Mouse (Mus musculus) stomach, postnatal 0 days (tissue): ENCODE results near the gene 1700067P10Rik. TPM values are rescaled to one million over a fixed set of nuclear protein-coding genes. Genes with fewer than 3 reads are reported as not detected.

Experiments used
- ATAC-seq: fragments of 200-750 bp; cut with Nextera tagmentation; 2 replicates; pipeline ENCODE4 v1.8.0; 2017; ENCODE audit not compliant: low FRiP score, low TSS enrichment
- DNase-seq: peaks from one replicate; pipeline ENCODE4 v3.0.0-alpha.2; 2016; ENCODE audit warnings: low spot score
- H3K27ac ChIP-seq: fragments of 300-500 bp; sonication (generic); replicated peaks from 2 replicates; pipeline ENCODE4 v1.5.1; 2014; ENCODE audit warnings: mild to moderate bottlenecking, control low read depth
- H3K27me3 ChIP-seq: fragments of 300-500 bp; sonication (generic); 2 replicates; pipeline ENCODE4 v1.6.1; 2014; ENCODE audit warnings: low read length; ENCODE audit not compliant: control insufficient read depth, insufficient read depth
- H3K36me3 ChIP-seq: fragments of 300-500 bp; sonication (generic); 2 replicates; pipeline ENCODE4 v1.6.1; 2014; ENCODE audit warnings: low read length, mixed read lengths; ENCODE audit not compliant: control insufficient read depth, insufficient read depth
- H3K4me1 ChIP-seq: fragments of 300-500 bp; sonication (generic); replicated peaks from 2 replicates; pipeline ENCODE4 v1.6.1; 2014; ENCODE audit warnings: antibody characterized with exemption; ENCODE audit not compliant: control insufficient read depth, insufficient read depth
- H3K4me2 ChIP-seq: fragments of 300-500 bp; sonication (generic); replicated peaks from 2 replicates; pipeline ENCODE4 v1.6.1; 2014; ENCODE audit warnings: low read depth, mild to moderate bottlenecking, control low read depth, moderate library complexity
- H3K4me3 ChIP-seq: fragments of 300-500 bp; sonication (generic); 2 replicates; pipeline ENCODE4 v1.5.1; 2014; ENCODE audit warnings: low read depth, low read length, control low read depth
- H3K9ac ChIP-seq: fragments of 300-500 bp; sonication (generic); 2 replicates; pipeline ENCODE4 v1.6.1; 2014; ENCODE audit warnings: mild to moderate bottlenecking, low read length, control low read depth, mixed read lengths
- H3K9me3 ChIP-seq: fragments of 300-500 bp; sonication (generic); 2 replicates; pipeline ENCODE4 v1.6.1; 2016; ENCODE audit warnings: low read length; ENCODE audit not compliant: control insufficient read depth
- CTCF ChIP-seq: IDR thresholded peaks from 2 replicates; pipeline ENCODE4 v1.5.1; 2016; ENCODE audit warnings: antibody characterized with exemption, low read depth, mild to moderate bottlenecking, moderate library complexity
- EP300 ChIP-seq: optimal IDR thresholded peaks from 2 replicates; pipeline ENCODE3; 2016; ENCODE audit warnings: antibody characterized with exemption
- WGBS: fragments of 180-500 bp; shearing (Covaris S2); extraction: QIAGEN DNeasy Blood & Tissue Kit; methylation state at CpG from one replicate; pipeline ENCODE4 v1.1.7; 2014; 5-methylcytosine and 5-hydroxymethylcytosine counted together
- polyA plus RNA-seq: library from polyadenylated mRNA; unstranded; fragments of >200 nt; fragmentation: Nextera tagmentation; extraction: Ambion mirVana; gene quantifications from 2 replicates; pipeline ENCODE4 v1.2.1, GENCODE M21; 2015

1700067P10Rik gene
- polyA plus RNA-seq, 1 experiment from 2014 or later = not detected

DNA sequence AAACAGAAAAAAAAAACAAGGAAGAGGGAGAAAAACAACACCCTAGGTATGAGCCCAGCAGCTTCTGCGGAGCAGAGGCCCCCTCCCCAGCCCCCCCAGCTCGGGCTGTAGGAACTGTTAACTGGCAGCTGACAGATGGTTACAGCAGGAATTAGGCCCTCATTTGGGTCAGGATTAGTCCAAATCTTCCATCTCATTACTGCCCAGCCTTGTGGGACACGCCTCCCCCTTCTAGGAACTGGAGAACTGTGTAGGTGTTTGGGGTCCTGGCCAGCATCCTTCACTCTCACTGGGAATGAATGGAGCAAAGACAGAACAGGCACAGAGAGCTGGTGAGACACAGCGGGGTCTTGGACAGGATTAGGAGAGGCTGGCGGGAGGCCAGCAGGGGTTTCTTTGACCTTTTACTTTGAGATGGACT is 24.0 kb upstream of the 1700067P10Rik start:
- no peak overlapping the region for H3K9ac ChIP-seq
- TF ChIP-seq EP300 (no peak), CTCF (no peak)
- no peak overlapping the region for H3K4me2 ChIP-seq
- no peaks in the 10 kb centered on the region for H3K27me3 ChIP-seq
- no peaks in the 10 kb centered on the region for H3K4me1 ChIP-seq
- WGBS = 49% methylated on average over 5 of the region's 5 CpGs
- H3K9me3 ChIP-seq = no peaks in the 10 kb centered on the region
- H3K27ac ChIP-seq = no peak overlapping the region
- ATAC-seq (no peak), DNase-seq (no peak)
- H3K4me3 ChIP-seq = no peak overlapping the region
- H3K36me3 ChIP-seq = no peaks in the 10 kb centered on the region

- H3K9ac ChIP-seq = no peak overlapping the region
- WGBS = 65% methylated on average over 10 of the region's 10 CpGs
- no peak overlapping the region for H3K27ac ChIP-seq
- H3K4me2 ChIP-seq = no peak overlapping the region
- no peaks in the 10 kb centered on the region for H3K27me3 ChIP-seq
- H3K4me1 ChIP-seq = no peaks in the 10 kb centered on the region
- H3K9me3 ChIP-seq = no peaks in the 10 kb centered on the region
- ATAC-seq (no peak), DNase-seq (no peak)
- H3K4me3 ChIP-seq = no peak overlapping the region
- no peaks in the 10 kb centered on the region for H3K36me3 ChIP-seq
- no peak for TF ChIP-seq EP300
- TF ChIP-seq CTCF = no peak
Measured at GRCm38 (mm10) chr17:48067083-48067614, 22.0 kb upstream of the 1700067P10Rik start.

DNA sequence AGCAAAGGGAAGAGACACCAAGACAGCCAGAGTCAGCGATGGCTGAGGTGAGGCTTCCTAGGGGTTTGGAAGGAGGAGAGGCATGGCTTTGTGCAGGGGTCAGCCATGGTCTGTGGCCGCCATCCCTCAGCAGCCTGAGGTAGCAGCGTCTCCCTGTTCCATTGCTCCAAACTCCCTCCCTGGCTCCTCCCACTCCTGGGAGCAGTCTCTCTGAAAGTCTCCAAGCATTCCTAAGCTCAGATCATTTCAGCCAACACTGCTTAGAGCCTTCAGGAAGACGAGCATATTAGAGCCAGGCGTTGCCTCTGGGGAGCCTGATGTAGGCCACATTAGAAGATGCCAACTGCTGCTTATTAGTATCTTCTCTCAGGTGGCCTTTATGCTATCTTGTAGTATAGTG is 21.4 kb upstream of the 1700067P10Rik start:
- Histone ChIP-seq H3K27ac (no peak overlapping the region), H3K27me3 (no peaks in the 10 kb centered on the region), H3K9me3 (no peaks in the 10 kb centered on the region), H3K36me3 (no peaks in the 10 kb centered on the region), H3K9ac (no peak overlapping the region), H3K4me3 (no peak overlapping the region), H3K4me2 (no peak overlapping the region), H3K4me1 (no peaks in the 10 kb centered on the region)
- WGBS = 28% methylated on average over 5 of the region's 5 CpGs
- no peak for TF ChIP-seq CTCF
- no peak for TF ChIP-seq EP300
- DNase-seq = no peak
- ATAC-seq = no peak

DNA sequence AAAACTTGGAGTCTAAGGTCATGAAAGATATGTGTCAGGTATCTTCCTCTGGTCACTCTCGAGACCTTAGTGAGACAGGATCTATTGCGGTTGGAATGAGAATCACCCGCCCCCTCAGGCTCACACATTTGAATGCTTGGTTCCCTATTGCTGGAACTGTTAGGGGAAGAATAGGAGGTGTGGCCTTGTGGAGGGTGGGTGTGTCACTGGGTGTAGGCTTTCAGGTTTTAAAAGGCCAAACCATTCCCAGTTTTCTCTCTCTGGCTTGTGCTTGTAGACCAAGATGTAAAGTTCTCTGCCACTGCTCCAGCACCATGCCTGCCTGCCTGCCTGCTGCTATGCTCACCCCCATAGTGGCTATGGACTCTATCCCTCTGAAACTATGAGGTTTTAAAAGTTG is 8.5 kb upstream of the 1700067P10Rik start:
- Histone ChIP-seq H3K4me3 (no peak overlapping the region), H3K4me1 (no peaks in the 10 kb centered on the region), H3K9me3 (no peaks in the 10 kb centered on the region), H3K9ac (no peak overlapping the region), H3K27ac (no peak overlapping the region), H3K27me3 (no peaks in the 10 kb centered on the region), H3K4me2 (no peak overlapping the region), H3K36me3 (no peaks in the 10 kb centered on the region)
- TF ChIP-seq CTCF (no peak), EP300 (no peak)
- DNase-seq (no peak), ATAC-seq (no peak)
- 52% methylated on average over 3 of the region's 3 CpGs for WGBS

GRCm38 (mm10) chr17:48089446-48089845 is 327 bp downstream of the 1700067P10Rik start:
- Histone ChIP-seq H3K9me3 (0 out of 2 replicates have a peak, but pooled peaks cover 4% of the 10 kb centered on the region), H3K27me3 (no peaks in the 10 kb centered on the region), H3K4me1 (no peaks in the 10 kb centered on the region), H3K9ac (no peak overlapping the region), H3K4me2 (no peak overlapping the region), H3K36me3 (no peaks in the 10 kb centered on the region), H3K27ac (no peak overlapping the region), H3K4me3 (no peak overlapping the region)
- WGBS = 79% methylated on average over 2 of the region's 2 CpGs
- ATAC-seq = no peak
- DNase-seq = no peak
- TF ChIP-seq CTCF (no peak), EP300 (no peak)

- Histone ChIP-seq H3K4me3 (no peak overlapping the region), H3K9ac (no peak overlapping the region), H3K4me1 (no peaks in the 10 kb centered on the region), H3K27ac (no peak overlapping the region), H3K9me3 (0 out of 2 replicates have a peak, but pooled peaks cover 4% of the 10 kb centered on the region), H3K4me2 (no peak overlapping the region), H3K27me3 (peaks cover 2% of the 10 kb centered on the region; the same call in 1 of the 2 replicates), H3K36me3 (no peaks in the 10 kb centered on the region)
- TF ChIP-seq EP300 (no peak), CTCF (no peak)
- no peak for DNase-seq
- WGBS = 78% methylated on average over 12 of the region's 12 CpGs
- ATAC-seq = no peak
Measured at GRCm38 (mm10) chr17:48090305-48090704, 1.2 kb downstream of the 1700067P10Rik start.
